ENCODE assay signal across 12 mouse cellular contexts in the genomic region with DNA sequence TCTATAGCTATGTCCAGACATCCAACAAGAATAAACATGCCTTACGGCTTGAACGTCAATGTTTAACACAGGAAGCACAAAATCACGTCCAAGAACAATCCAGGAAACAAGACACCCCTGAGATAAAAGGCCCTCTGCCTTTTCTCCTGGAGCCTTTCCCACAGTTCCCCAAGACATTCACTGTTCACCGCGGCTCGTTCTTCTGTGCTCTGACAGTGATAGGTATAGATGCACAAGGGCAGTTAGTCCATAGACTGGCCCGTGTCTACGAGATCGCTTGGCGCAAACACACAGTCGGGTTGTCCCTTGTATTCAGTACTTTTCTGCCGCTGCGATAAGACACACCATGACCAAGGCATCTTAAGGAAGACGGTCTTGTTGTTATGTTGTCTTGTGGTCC.
A peak's percentile ranks its signal among the peaks of the same experiment; 100 is the strongest.
DNase-seq lines count a peak whose midpoint lies in the region; ATAC-seq and TF ChIP-seq lines count a peak whose summit lies in the region.
"Had no signal": no experiment of that assay in that cellular context is flagged by ENCODE, and none has a peak within 500 bp of the region (broad histone marks: within the 10 kb centered on the region; RNA-seq: fewer than 3 reads in every experiment).

No protein-coding gene starts in this region.

- H3K4me2 ChIP-seq in heart, embryonic 15.5 days: peak overlapping the region; percentile 33
- H3K4me2 ChIP-seq in liver, embryonic 13.5 days: peak overlapping the region; percentile 10; the same call in 1 of the 2 replicates
- H3K4me2 ChIP-seq in liver, postnatal 0 days (ENCODE audit: low read depth, low read length): no peak overlapping the region
- no peak overlapping the region for H3K4me2 ChIP-seq in forebrain, embryonic 15.5 days (replicated peaks)

- no peaks in the 10 kb centered on the region for H3K9me3 ChIP-seq in heart, embryonic 15.5 days (replicated peaks)
- no peaks in the 10 kb centered on the region for H3K9me3 ChIP-seq in liver, embryonic 13.5 days (replicated peaks)
- H3K9me3 ChIP-seq in liver, postnatal 0 days (ENCODE audit: low read length): no peaks in the 10 kb centered on the region
- no peaks in the 10 kb centered on the region for H3K9me3 ChIP-seq in ES-Bruce4 (replicated peaks; ENCODE audit: control insufficient read depth, insufficient read depth, low read length, poor library complexity, severe bottlenecking)
- no peaks in the 10 kb centered on the region for H3K9me3 ChIP-seq in forebrain, embryonic 15.5 days

- ATAC-seq in heart, embryonic 15.5 days (replicated peaks; ENCODE audit: insufficient number of reproducible peaks, insufficient read depth, low FRiP score, low read depth): no peak
- ATAC-seq in liver, embryonic 13.5 days (ENCODE audit: low read depth): no peak
- ATAC-seq in liver, postnatal 0 days: no peak
- no peak for ATAC-seq in forebrain, embryonic 15.5 days (replicated peaks)

- no peak for TF ChIP-seq POLR2A in ES-Bruce4 (IDR thresholded peaks at IDR 0.05; ENCODE audit: insufficient read depth, low read length)

- H3K4me1 ChIP-seq in heart, embryonic 15.5 days (replicated peaks): peaks cover 46% of the 10 kb centered on the region
- H3K4me1 ChIP-seq in liver, embryonic 13.5 days (replicated peaks): peaks cover 41% of the 10 kb centered on the region
- peaks cover 20% of the 10 kb centered on the region for H3K4me1 ChIP-seq in liver, postnatal 0 days (ENCODE audit: insufficient read depth)
- H3K4me1 ChIP-seq in ES-Bruce4 (ENCODE audit: control insufficient read depth, insufficient read depth, low read length): peaks cover 3% of the 10 kb centered on the region
- H3K4me1 ChIP-seq in forebrain, embryonic 15.5 days: peaks cover 30% of the 10 kb centered on the region

- no peaks in the 10 kb centered on the region for H3K36me3 ChIP-seq in heart, embryonic 15.5 days
- H3K36me3 ChIP-seq in liver, embryonic 13.5 days: no peaks in the 10 kb centered on the region
- H3K36me3 ChIP-seq in liver, postnatal 0 days (replicated peaks; ENCODE audit: insufficient read depth, low read length): no peaks in the 10 kb centered on the region
- no peaks in the 10 kb centered on the region for H3K36me3 ChIP-seq in ES-Bruce4 (ENCODE audit: control insufficient read depth, insufficient read depth, low read length, poor library complexity, severe bottlenecking)
- H3K36me3 ChIP-seq in forebrain, embryonic 15.5 days: no peaks in the 10 kb centered on the region

- no peak for TF ChIP-seq EP300 in liver, postnatal 0 days (IDR thresholded peaks at IDR 0.05; ENCODE audit: low read depth)
- no peak for TF ChIP-seq EP300 in ES-Bruce4 (IDR thresholded peaks at IDR 0.05; ENCODE audit: insufficient read depth, low read depth, low read length)

- TF ChIP-seq CTCF in liver, postnatal 0 days (IDR thresholded peaks at IDR 0.05; ENCODE audit: low read depth): no peak
- TF ChIP-seq CTCF in ES-Bruce4 (IDR thresholded peaks at IDR 0.05; ENCODE audit: low read depth, low read length): no peak

- no peak for DNase-seq in heart, postnatal 25 days (ENCODE audit: low spot score)
- DNase-seq in liver, embryonic 13.5 days: no peak
- DNase-seq in liver, postnatal 0 days: no peak
- no peak for DNase-seq in layer of hippocampus, postnatal 25 days (ENCODE audit: extremely low spot score in 1 of 2, low spot score in 1 of 2)
- DNase-seq in c-Kit-positive CD71-positive TER-119-positive erythroid progenitor cells, embryonic 14.5 days (ENCODE audit: low spot score): no peak
- DNase-seq: cerebellum, adult 11-12 months; gastrocnemius, postnatal 36 days; thymus, postnatal 36 days had no signal

- no peaks in the 10 kb centered on the region for H3K27me3 ChIP-seq in heart, embryonic 15.5 days
- 0 out of 2 replicates have a peak, but pooled peaks cover 7% of the 10 kb centered on the region for H3K27me3 ChIP-seq in liver, embryonic 13.5 days
- no peaks in the 10 kb centered on the region for H3K27me3 ChIP-seq in liver, postnatal 0 days (ENCODE audit: insufficient read depth, low read length)
- no peaks in the 10 kb centered on the region for H3K27me3 ChIP-seq in ES-Bruce4 (ENCODE audit: control insufficient read depth, insufficient read depth, low read length, poor library complexity, severe bottlenecking)
- H3K27me3 ChIP-seq in forebrain, embryonic 15.5 days: no peaks in the 10 kb centered on the region

- H3K27ac ChIP-seq in heart, embryonic 15.5 days: peak overlapping the region; percentile 39
- no peak overlapping the region for H3K27ac ChIP-seq in liver, embryonic 13.5 days
- no peak overlapping the region for H3K27ac ChIP-seq in liver, postnatal 0 days (ENCODE audit: low read depth)
- H3K27ac ChIP-seq in ES-Bruce4 (ENCODE audit: insufficient read depth, low read length): peak overlapping the region; percentile 83
- H3K27ac ChIP-seq in forebrain, embryonic 15.5 days (replicated peaks): peak overlapping the region; percentile 36

- 51% methylated on average over 14 of the region's 14 CpGs for WGBS in heart, embryonic 15.5 days
- WGBS in liver, embryonic 13.5 days (ENCODE audit: insufficient replicate concordance): 37% methylated on average over 14 of the region's 14 CpGs
- WGBS in liver, postnatal 0 days (ENCODE audit: insufficient replicate concordance): 58% methylated on average over 14 of the region's 14 CpGs
- WGBS in forebrain, embryonic 15.5 days: 74% methylated on average over 14 of the region's 14 CpGs

- H3K9ac ChIP-seq in heart, embryonic 15.5 days: no peak overlapping the region
- H3K9ac ChIP-seq in liver, embryonic 13.5 days: no peak overlapping the region
- H3K9ac ChIP-seq in liver, postnatal 0 days (replicated peaks): no peak overlapping the region
- peak overlapping the region; percentile 6 for H3K9ac ChIP-seq in ES-Bruce4 (ENCODE audit: low read depth, poor library complexity, severe bottlenecking)
- no peak overlapping the region for H3K9ac ChIP-seq in forebrain, embryonic 15.5 days (replicated peaks)

- no peak overlapping the region for H3K4me3 ChIP-seq in heart, embryonic 15.5 days
- H3K4me3 ChIP-seq in liver, embryonic 13.5 days (replicated peaks): no peak overlapping the region
- H3K4me3 ChIP-seq in liver, postnatal 0 days (ENCODE audit: low read depth, low read length): no peak overlapping the region
- peak overlapping the region; percentile 63 for H3K4me3 ChIP-seq in ES-Bruce4 (ENCODE audit: low read depth, low read length)
- H3K4me3 ChIP-seq in forebrain, embryonic 15.5 days: no peak overlapping the region
- H3K4me3 ChIP-seq: myocyte had no signal

- intact Hi-C loops in heart, postnatal 25 days (cut with DNase I): loop anchor here (5.0 kb wide), 4 partner anchors 144 to 294 kb away; no protein-coding TSS in a partner anchor

Comparison
In these comparisons a context has a peak if more than half of its experiments do, and no peak if none do; other contexts are left out.
1. H3K4me2 ChIP-seq: peak in heart, embryonic 15.5 days (single experiment) and liver, embryonic 13.5 days (single experiment); none in liver, postnatal 0 days (single experiment) and forebrain, embryonic 15.5 days (single experiment).
2. H3K27ac ChIP-seq: peak in heart, embryonic 15.5 days (single experiment), ES-Bruce4 (single experiment) and forebrain, embryonic 15.5 days (single experiment); none in liver, embryonic 13.5 days (single experiment) and liver, postnatal 0 days (single experiment).